In genomic region chr5:126954189-126954588, GRCm38 (mm10) we compare ENCODE assay signal across 35 mouse cellular contexts.
"Had no signal": no experiment of that assay in that cellular context is flagged by ENCODE, and none has a peak within 500 bp of the region (broad histone marks: within the 10 kb centered on the region; RNA-seq: fewer than 3 reads in every experiment).

No protein-coding gene starts in this region.

- DNase-seq: heart, adult 2 months; heart, postnatal 10 days; heart, postnatal 14 days; heart, postnatal 36 days; heart, postnatal 4 days; kidney, adult 11 months; kidney, adult 18-20 months; kidney, adult 2 months; kidney, adult 8-10 months; kidney, adult 9 months; kidney, postnatal 10 days; kidney, postnatal 14 days; kidney, postnatal 25 days; kidney, postnatal 36 days; kidney, postnatal 4 days; layer of hippocampus, adult 9-11 months had no signal

- ATAC-seq: hindbrain, embryonic 16.5 days; hindbrain, postnatal 0 days; inflammation-experienced regulatory T-cells, adult 6 months; intestine, embryonic 15.5 days; intestine, embryonic 16.5 days; intestine, postnatal 0 days had no signal

- H3K4me2 ChIP-seq: heart, embryonic 11.5 days; heart, embryonic 12.5 days; heart, embryonic 13.5 days; heart, embryonic 15.5 days; hindbrain, embryonic 12.5 days; hindbrain, embryonic 13.5 days; hindbrain, embryonic 14.5 days; hindbrain, embryonic 15.5 days; intestine, embryonic 15.5 days; kidney, embryonic 15.5 days had no signal

- H3K9me3 ChIP-seq: heart, embryonic 10.5 days; heart, embryonic 15.5 days; hindbrain, embryonic 10.5 days; hindbrain, embryonic 12.5 days; hindbrain, embryonic 13.5 days; hindbrain, embryonic 15.5 days; intestine, embryonic 15.5 days; kidney, embryonic 15.5 days had no signal

- H3K9ac ChIP-seq: heart, embryonic 12.5 days; heart, embryonic 13.5 days; heart, embryonic 15.5 days; hindbrain, embryonic 12.5 days; hindbrain, embryonic 13.5 days; hindbrain, embryonic 14.5 days; hindbrain, embryonic 15.5 days; intestine, embryonic 15.5 days; kidney, embryonic 15.5 days had no signal

- H3K27ac ChIP-seq: heart, adult 2 months; heart, embryonic 10.5 days; heart, embryonic 13.5 days; heart, embryonic 15.5 days; hindbrain, embryonic 10.5 days; hindbrain, embryonic 12.5 days; hindbrain, embryonic 13.5 days; hindbrain, embryonic 14.5 days; hindbrain, embryonic 15.5 days; hindbrain, postnatal 0 days; intestine, embryonic 15.5 days; kidney, embryonic 15.5 days; kidney, postnatal 0 days; layer of hippocampus, adult 2 months had no signal

- H3K36me3 ChIP-seq: heart, embryonic 10.5 days; heart, embryonic 12.5 days; heart, embryonic 13.5 days; heart, embryonic 15.5 days; hindbrain, embryonic 10.5 days; hindbrain, embryonic 12.5 days; hindbrain, embryonic 13.5 days; hindbrain, embryonic 15.5 days; intestine, embryonic 15.5 days; kidney, embryonic 15.5 days had no signal

- H3K27me3 ChIP-seq: heart, embryonic 12.5 days; heart, embryonic 13.5 days; heart, embryonic 15.5 days; hindbrain, embryonic 12.5 days; hindbrain, embryonic 13.5 days; hindbrain, embryonic 15.5 days; intestine, embryonic 15.5 days; kidney, embryonic 15.5 days had no signal

- H3K4me1 ChIP-seq: heart, embryonic 10.5 days; heart, embryonic 12.5 days; heart, embryonic 13.5 days; heart, embryonic 15.5 days; hindbrain, embryonic 10.5 days; hindbrain, embryonic 12.5 days; hindbrain, embryonic 13.5 days; hindbrain, embryonic 15.5 days; intestine, embryonic 15.5 days; kidney, embryonic 15.5 days had no signal

- H3K4me3 ChIP-seq: heart, adult 2 months; heart, embryonic 10.5 days; heart, embryonic 12.5 days; heart, embryonic 13.5 days; heart, embryonic 15.5 days; hindbrain, embryonic 10.5 days; hindbrain, embryonic 12.5 days; hindbrain, embryonic 13.5 days; hindbrain, embryonic 15.5 days; intestine, embryonic 15.5 days; kidney, embryonic 15.5 days; layer of hippocampus, adult 2 months had no signal
